Mouse (Mus musculus): ENCODE results near the gene 1700025G04Rik.

1700025G04Rik gene

GRCm38 (mm10) chr1:151907014-151907413 lies 182.9 kb downstream of the 1700025G04Rik start:
- DNase-seq (ENCODE audit: low read depth in 2 of 2, low spot score in 2 of 2) = no peak

DNA sequence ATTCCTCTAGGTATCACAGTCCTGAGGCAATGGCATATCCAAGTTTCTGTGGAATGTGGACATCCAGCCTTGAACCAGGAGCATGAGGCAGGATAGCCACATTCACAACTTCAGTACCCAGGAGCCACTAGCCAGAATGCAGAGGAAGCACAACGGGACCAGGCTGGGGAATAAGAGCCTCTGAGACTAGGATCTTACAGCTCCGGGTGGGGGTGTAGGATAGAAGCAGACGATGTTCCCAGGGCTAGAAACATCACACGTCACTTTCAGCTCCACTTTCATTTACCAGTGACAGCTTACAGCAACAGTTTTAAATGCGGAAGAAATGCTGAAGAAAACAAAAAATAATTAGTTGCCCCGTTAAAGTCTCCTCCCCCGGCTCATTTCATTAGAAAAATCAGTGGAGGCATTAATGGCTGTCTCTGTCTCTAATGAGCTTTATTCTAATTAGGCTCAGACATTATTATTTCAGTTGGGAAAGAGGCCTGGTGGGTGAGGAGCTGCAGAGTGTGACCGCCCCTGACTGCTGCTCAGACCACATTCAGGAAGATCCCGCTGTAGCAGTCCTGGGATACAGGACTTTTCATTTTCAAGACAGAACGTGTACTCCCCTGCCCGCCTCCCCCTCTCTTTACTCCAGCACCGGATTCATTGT lies 189.1 kb downstream of the 1700025G04Rik start:
- no peak for DNase-seq (ENCODE audit: low read depth in 2 of 2, low spot score in 2 of 2)

GRCm38 (mm10) chr1:151899964-151900363 lies 190.0 kb downstream of the 1700025G04Rik start:
- no peak for DNase-seq (ENCODE audit: low read depth in 2 of 2, low spot score in 2 of 2)

DNA sequence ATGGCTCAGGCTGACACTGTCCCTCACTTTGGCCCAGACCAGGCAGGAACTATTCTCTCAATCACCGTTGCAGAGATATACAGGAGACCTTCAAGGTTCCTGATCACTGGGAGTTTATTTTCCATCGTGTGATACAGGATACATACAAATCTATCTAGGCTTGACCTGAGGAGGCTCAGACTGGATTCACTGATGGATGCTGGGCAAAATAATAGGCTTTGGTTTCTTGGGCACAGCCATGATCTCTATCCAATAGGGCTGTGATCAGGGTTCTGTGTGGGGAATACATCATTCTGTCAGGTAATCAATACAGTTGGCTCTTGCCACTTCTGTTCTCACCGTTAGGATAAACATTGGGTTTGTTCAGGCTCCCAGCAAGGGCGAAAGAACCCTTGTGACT lies 194.5 kb downstream of the 1700025G04Rik start:
- DNase-seq (ENCODE audit: low read depth in 2 of 2, low spot score in 2 of 2) = no peak

GRCm38 (mm10) chr1:151893976-151894375 lies 195.9 kb downstream of the 1700025G04Rik start:
- DNase-seq (ENCODE audit: low read depth in 2 of 2, low spot score in 2 of 2) = no peak

DNA sequence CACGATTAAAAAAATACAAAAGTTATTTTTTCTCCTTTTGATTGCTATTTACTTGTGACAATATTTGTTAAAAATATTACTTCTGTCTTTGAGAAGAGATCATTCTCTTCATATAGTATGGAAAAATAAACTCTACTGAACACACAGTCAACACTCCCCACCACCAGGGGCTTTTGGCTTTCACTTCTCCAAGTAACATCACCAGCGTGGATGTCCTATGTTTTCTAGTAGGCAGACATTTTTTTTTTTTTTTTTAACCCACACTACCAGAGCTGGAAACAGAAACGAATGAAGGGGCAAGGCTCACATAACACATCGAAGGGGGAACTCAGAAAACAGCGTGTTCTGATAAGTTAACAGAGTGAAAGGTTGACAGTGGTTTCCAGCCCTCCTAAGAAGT lies 197.9 kb downstream of the 1700025G04Rik start:
- DNase-seq (ENCODE audit: low read depth in 2 of 2, low spot score in 2 of 2) = no peak

DNA sequence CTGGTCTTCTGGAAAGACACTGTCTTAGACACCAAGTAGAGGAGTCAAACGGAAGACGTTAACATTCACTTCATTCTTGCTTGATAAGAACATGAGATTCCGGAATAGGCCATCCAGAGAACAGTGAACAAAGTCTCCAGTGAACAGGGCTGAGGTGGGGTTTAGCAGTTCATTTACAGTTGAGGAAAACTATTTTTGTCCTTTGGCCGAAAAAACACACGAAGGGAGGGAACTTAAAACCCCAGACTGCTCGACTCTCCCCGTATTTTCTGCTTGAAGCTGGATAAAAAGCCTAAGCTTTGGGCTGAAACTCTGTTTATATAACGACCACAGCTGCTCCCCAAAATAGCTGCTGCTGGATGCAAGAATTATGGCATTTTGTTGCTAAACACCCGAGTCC lies 198.7 kb downstream of the 1700025G04Rik start:
- no peak for DNase-seq (ENCODE audit: low read depth in 2 of 2, low spot score in 2 of 2)

DNA sequence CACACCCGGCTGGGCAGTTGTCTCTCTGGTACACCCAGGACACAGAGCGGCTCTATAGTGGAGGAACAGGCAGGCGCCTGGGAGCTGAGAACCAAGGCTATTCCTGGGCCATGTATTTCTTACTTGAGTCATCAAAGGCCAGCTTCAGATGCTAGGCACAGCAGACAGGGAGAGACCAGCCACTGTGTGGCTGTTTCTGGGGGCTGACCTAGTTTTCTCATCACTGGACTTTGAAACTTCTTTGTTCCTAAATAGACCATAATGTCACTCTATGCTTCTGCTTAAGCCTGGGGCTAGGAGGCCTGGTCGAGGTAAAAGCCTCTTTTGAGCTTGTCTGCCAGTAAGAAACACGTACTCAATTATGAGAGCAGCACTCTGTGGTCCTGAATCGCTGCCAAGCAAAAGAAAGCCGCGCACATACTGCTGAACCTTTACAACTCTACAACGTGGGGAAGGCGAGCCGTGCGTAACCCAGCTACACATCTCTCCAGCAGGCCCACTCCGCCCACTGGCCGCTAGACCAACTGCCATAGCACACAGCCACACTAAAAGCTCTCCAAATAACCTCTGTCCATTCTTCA lies 199.8 kb downstream of the 1700025G04Rik start:
- DNase-seq (ENCODE audit: low read depth in 2 of 2, low spot score in 2 of 2) = no peak

- no peak for DNase-seq (ENCODE audit: low read depth in 2 of 2, low spot score in 2 of 2)
These were observed 202.3 kb downstream of the 1700025G04Rik start for GRCm38 (mm10) chr1:151887631-151888030.

GRCm38 (mm10) chr1:151887126-151887525 lies 202.8 kb downstream of the 1700025G04Rik start:
- DNase-seq (ENCODE audit: low read depth in 2 of 2, low spot score in 2 of 2) = no peak

DNA sequence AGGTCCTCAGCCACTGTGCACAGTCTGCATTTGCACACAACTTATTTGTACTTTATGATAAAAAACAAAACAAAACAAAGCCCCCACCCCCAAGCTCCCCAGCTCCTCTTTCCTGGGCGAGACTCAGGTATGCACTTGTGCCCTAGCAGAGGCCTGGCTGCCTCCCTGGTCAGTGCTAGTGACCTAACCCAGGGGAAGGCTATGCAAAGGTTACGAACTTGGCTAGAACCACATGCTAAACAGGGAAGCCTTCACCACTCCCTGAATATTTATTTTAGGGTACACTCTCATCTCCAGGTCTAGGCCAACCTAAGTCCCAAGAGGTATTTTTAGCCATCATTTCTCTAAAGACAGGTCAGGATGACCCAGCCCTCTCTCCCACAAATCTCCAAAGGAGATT lies 203.8 kb downstream of the 1700025G04Rik start:
- DNase-seq (ENCODE audit: low read depth in 2 of 2, low spot score in 2 of 2) = no peak

GRCm38 (mm10) chr1:151881253-151881652 lies 208.7 kb downstream of the 1700025G04Rik start:
- no peak for DNase-seq (ENCODE audit: low read depth in 2 of 2, low spot score in 2 of 2)

GRCm38 (mm10) chr1:151880731-151881130 lies 209.2 kb downstream of the 1700025G04Rik start:
- no peak for DNase-seq (ENCODE audit: low read depth in 2 of 2, low spot score in 2 of 2)

DNA sequence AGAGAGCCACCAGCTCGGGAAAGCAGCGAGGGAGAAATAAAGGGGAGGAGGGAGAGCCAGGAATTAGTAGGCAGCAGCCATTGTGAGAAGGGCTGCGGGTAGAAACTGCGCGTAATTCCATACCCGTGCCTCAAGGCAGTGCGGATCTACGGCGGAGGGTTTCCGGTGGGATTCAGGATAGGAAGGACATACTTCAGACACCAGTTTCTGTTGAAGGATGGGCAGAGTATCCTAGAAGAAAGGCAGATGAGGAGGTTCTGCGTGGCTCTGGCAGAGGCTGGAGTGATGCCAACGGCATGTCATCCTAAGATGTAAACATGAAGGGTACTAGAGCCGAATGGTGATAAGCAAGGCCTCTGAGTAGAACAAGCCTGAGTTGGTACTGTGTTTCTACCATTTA lies 210.0 kb downstream of the 1700025G04Rik start:
- DNase-seq (ENCODE audit: low read depth in 2 of 2, low spot score in 2 of 2) = no peak

DNA sequence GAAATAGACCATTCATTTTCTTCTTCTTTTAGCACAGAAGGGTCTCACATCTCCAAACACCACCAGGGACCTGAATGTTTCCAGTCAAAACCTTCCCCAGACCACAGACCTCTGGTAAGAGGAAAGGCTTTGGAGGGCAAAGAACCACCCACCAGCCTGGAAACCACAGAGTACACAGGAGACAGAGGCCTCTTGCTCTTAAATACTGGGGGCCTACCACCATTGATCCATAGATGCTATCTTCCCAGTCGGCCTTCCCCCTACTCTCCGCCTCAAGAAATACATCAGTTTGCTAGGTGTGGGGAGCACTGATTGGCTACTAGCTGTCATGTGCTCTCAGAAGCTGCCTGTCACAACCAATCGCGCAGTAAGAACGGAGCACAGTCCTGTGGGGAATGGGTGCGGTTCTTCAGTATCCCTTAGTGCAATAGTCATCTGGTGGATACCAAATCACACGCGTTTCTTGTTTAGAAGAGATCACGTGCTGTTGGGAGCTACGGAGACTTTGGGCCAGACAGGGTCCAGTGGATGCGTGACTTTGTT lies 210.5 kb downstream of the 1700025G04Rik start:
- no peak for DNase-seq (ENCODE audit: low read depth in 2 of 2, low spot score in 2 of 2)

DNA sequence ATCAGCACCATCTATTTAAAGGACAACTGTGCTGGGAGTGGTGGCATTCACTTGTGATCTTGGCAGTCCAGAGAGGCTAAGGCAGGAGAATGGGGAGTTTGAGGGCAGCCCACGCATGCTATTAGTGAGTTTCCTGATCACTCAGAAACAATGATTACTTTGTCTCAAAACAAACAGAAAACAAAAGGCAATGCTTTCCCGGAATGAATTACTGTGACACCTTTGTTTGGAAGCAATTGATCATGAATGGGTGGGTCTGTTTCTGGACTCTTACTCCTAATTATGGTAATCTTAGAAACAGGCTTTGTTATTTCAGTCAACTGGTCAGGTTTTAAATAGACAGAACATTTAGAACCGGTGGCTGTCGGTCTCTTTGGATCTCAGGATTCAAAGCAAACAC lies 211.5 kb downstream of the 1700025G04Rik start:
- DNase-seq (ENCODE audit: low read depth in 2 of 2, low spot score in 2 of 2) = no peak

GRCm38 (mm10) chr1:151872971-151873370 lies 217.0 kb downstream of the 1700025G04Rik start:
- DNase-seq (ENCODE audit: low read depth in 2 of 2, low spot score in 2 of 2) = no peak

- no peak for DNase-seq (ENCODE audit: low read depth in 2 of 2, low spot score in 2 of 2)
These were observed 225.6 kb downstream of the 1700025G04Rik start for GRCm38 (mm10) chr1:151864326-151864725.

- no peak for DNase-seq (ENCODE audit: low read depth in 2 of 2, low spot score in 2 of 2)
These were observed 226.2 kb downstream of the 1700025G04Rik start for GRCm38 (mm10) chr1:151863797-151864147.

GRCm38 (mm10) chr1:151863135-151863796 lies 226.7 kb downstream of the 1700025G04Rik start:
- no peak for DNase-seq (ENCODE audit: low read depth in 2 of 2, low spot score in 2 of 2)

DNA sequence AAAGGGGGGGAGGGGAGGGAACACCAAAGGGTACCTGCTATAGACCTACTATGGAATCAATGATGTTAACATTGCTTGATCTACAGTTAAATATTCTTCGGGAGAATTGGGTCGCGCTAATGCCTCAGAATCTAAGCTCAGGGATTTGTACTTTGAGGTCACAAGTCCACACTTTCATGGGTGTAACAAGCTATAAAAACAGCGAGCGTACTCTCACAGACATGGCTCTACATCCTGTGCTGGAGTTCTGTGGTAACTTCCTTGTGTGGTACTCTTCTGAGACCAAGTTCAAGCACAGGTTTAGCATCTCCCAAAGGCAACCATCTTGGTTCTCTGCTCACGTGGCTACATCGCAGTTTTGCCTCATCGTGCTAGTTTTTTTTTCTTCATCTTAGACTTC lies 227.8 kb downstream of the 1700025G04Rik start:
- DNase-seq (ENCODE audit: low read depth in 2 of 2, low spot score in 2 of 2) = no peak

DNA sequence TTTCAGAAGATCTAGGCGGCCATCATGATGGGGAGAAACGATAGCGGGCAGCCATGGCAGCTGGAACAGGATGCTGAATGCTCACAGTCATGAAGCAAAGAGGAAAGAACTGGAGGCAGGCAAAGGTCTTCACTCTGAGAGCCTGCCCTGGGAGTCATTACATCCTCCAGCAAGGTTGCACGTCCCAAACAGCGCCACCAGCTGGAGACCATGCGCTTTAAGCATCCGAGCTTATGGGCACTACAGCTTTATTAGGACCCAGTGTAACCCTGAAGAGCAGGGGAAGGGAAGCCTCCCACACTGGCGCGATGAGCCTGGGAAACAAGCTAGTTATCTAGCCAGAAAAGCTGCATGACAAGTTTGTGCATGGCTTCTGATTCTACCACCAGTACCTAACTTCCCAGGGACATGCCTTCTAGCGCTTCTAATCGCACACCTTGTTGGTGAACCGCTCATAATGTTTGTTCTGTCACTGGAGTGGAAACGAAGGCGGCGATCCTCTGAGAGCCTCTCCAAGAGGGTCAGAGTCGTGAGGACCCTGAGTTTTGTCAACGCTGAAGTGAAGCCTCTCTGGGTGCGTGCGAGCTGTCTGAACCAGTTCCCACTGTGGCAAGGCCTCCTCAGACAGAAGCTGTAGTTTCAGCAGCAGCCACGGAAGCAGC lies 228.5 kb downstream of the 1700025G04Rik start:
- DNase-seq (ENCODE audit: low read depth in 2 of 2, low spot score in 2 of 2) = no peak
